Mouse (Mus musculus) neural tube, embryonic 15.5 days (tissue): Measurements from ENCODE around the gene Kncn. TPM values are rescaled to one million over a fixed set of nuclear protein-coding genes. Genes with fewer than 3 reads are reported as not detected.

Experiments
- ATAC-seq: fragments of 200-750 bp; cut with Nextera tagmentation; 2 replicates; pipeline ENCODE4 v1.8.0; 2017; ENCODE audit warnings: mild to moderate bottlenecking, moderate TSS enrichment, moderate library complexity; ENCODE audit not compliant: low FRiP score
- H3K27ac ChIP-seq: fragments of 300-500 bp; sonication (generic); replicated peaks from 2 replicates; pipeline ENCODE4 v1.5.1; 2015; ENCODE audit warnings: mild to moderate bottlenecking, inconsistent platforms
- H3K27me3 ChIP-seq: fragments of 300-500 bp; sonication (generic); replicated peaks from 2 replicates; pipeline ENCODE4 v1.6.1; 2015; ENCODE audit warnings: inconsistent platforms
- H3K36me3 ChIP-seq: fragments of 300-500 bp; sonication (generic); 2 replicates; pipeline ENCODE4 v1.6.1; 2015; ENCODE audit warnings: inconsistent platforms
- H3K4me1 ChIP-seq: fragments of 300-500 bp; sonication (generic); 2 replicates; pipeline ENCODE4 v1.6.1; 2015; ENCODE audit warnings: inconsistent platforms
- H3K4me2 ChIP-seq: fragments of 300-500 bp; sonication (generic); 2 replicates; pipeline ENCODE4 v1.6.1; 2015; ENCODE audit warnings: inconsistent platforms, mild to moderate bottlenecking, moderate library complexity
- H3K4me3 ChIP-seq: fragments of 300-500 bp; sonication (generic); replicated peaks from 2 replicates; pipeline ENCODE4 v1.5.1; 2015; ENCODE audit warnings: mild to moderate bottlenecking, inconsistent platforms
- H3K9ac ChIP-seq: fragments of 300-500 bp; sonication (generic); replicated peaks from 2 replicates; pipeline ENCODE4 v1.6.1; 2015; ENCODE audit warnings: mild to moderate bottlenecking, inconsistent platforms
- H3K9me3 ChIP-seq: fragments of 300-500 bp; sonication (generic); replicated peaks from 2 replicates; pipeline ENCODE4 v1.6.1; 2016; ENCODE audit warnings: inconsistent platforms
- WGBS: fragments of 180-500 bp; shearing (Covaris S2); methylation state at CpG from one replicate; pipeline ENCODE4 v1.1.7; 2015; ENCODE audit warnings: mixed read lengths; 5-methylcytosine and 5-hydroxymethylcytosine counted together
- polyA plus RNA-seq: library from polyadenylated mRNA; unstranded; fragments of >200 nt; fragmentation: Nextera tagmentation; extraction: Ambion mirVana; gene quantifications from 2 replicates; pipeline ENCODE4 v1.2.1, GENCODE M21; 2015

Gene Kncn
- polyA plus RNA-seq, 1 experiment from 2014 or later: 0.12 TPM

- H3K27me3 ChIP-seq: no peaks in the 10 kb centered on the region; the same call in 1 of the 2 replicates
- H3K9ac ChIP-seq: no peak overlapping the region
- no peak for ATAC-seq
- no peak overlapping the region for H3K4me3 ChIP-seq
- peaks cover 33% of the 10 kb centered on the region for H3K4me1 ChIP-seq
- peaks cover 11% of the 10 kb centered on the region; the same call in 1 of the 2 replicates for H3K36me3 ChIP-seq
- no peak overlapping the region for H3K4me2 ChIP-seq
- WGBS: 40% methylated on average over 9 of the region's 9 CpGs
- no peak overlapping the region; the same call in 1 of the 2 replicates for H3K27ac ChIP-seq
- H3K9me3 ChIP-seq: no peaks in the 10 kb centered on the region
Observed at GRCm38 (mm10) chr4:115878828-115879227, 5.4 kb upstream of the Kncn start.

GRCm38 (mm10) chr4:115881183-115881582 is 3.0 kb upstream of the Kncn start:
- ATAC-seq: no peak
- Histone ChIP-seq H3K4me2 (no peak overlapping the region), H3K4me1 (peaks cover 42% of the 10 kb centered on the region), H3K27ac (no peak overlapping the region), H3K36me3 (no peaks in the 10 kb centered on the region), H3K9me3 (no peaks in the 10 kb centered on the region), H3K9ac (no peak overlapping the region), H3K27me3 (no peaks in the 10 kb centered on the region; the same call in 1 of the 2 replicates), H3K4me3 (no peak overlapping the region)
- WGBS: 0% methylated on average over 1 of the region's 1 CpGs

- 65% methylated on average over 4 of the region's 4 CpGs for WGBS
- no peak overlapping the region for H3K4me2 ChIP-seq
- H3K27me3 ChIP-seq: no peaks in the 10 kb centered on the region; the same call in 1 of the 2 replicates
- H3K4me1 ChIP-seq: peaks cover 43% of the 10 kb centered on the region
- no peaks in the 10 kb centered on the region for H3K36me3 ChIP-seq
- H3K9ac ChIP-seq: no peak overlapping the region
- no peak overlapping the region for H3K27ac ChIP-seq
- H3K4me3 ChIP-seq: no peak overlapping the region
- no peak for ATAC-seq
- no peaks in the 10 kb centered on the region for H3K9me3 ChIP-seq
Observed at GRCm38 (mm10) chr4:115882195-115882594, 2.0 kb upstream of the Kncn start.

- Histone ChIP-seq H3K4me1 (peaks cover 33% of the 10 kb centered on the region), H3K27ac (no peak overlapping the region)
- WGBS: 83% methylated on average over 3 of the region's 3 CpGs
Observed at GRCm38 (mm10) chr4:115885846-115886245, 1.6 kb downstream of the Kncn start.

GRCm38 (mm10) chr4:115886875-115887274 is 2.7 kb downstream of the Kncn start:
- Histone ChIP-seq H3K27me3 (peaks cover 30% of the 10 kb centered on the region), H3K4me2 (no peak overlapping the region), H3K27ac (no peak overlapping the region), H3K9ac (no peak overlapping the region), H3K4me1 (peaks cover 23% of the 10 kb centered on the region), H3K36me3 (no peaks in the 10 kb centered on the region), H3K9me3 (no peaks in the 10 kb centered on the region), H3K4me3 (no peak overlapping the region)
- no peak for ATAC-seq
- WGBS: 71% methylated on average over 1 of the region's 1 CpGs

More at GRCm38 (mm10) chr4:115885846-115886245, 1.6 kb downstream of the Kncn start:
- Histone ChIP-seq H3K9me3 (no peaks in the 10 kb centered on the region), H3K4me3 (no peak overlapping the region), H3K4me2 (no peak overlapping the region), H3K27me3 (peaks cover 20% of the 10 kb centered on the region), H3K9ac (no peak overlapping the region), H3K36me3 (no peaks in the 10 kb centered on the region)
- ATAC-seq: peak; percentile 83

- H3K27me3 ChIP-seq: peaks cover 44% of the 10 kb centered on the region
- peak overlapping the region; percentile 40; the same call in 1 of the 2 replicates for H3K9ac ChIP-seq
- no peaks in the 10 kb centered on the region for H3K9me3 ChIP-seq
- peaks cover 18% of the 10 kb centered on the region for H3K4me1 ChIP-seq
- H3K4me3 ChIP-seq: peak overlapping the region; percentile 33
- no peaks in the 10 kb centered on the region for H3K36me3 ChIP-seq
- WGBS: 9% methylated on average over 6 of the region's 6 CpGs
- H3K4me2 ChIP-seq: peak overlapping the region; percentile 66
- no peak overlapping the region for H3K27ac ChIP-seq
- no peak for ATAC-seq
Observed at GRCm38 (mm10) chr4:115890066-115890465, 5.9 kb downstream of the Kncn start.

- no peak for ATAC-seq
- H3K36me3 ChIP-seq: no peaks in the 10 kb centered on the region
- H3K4me2 ChIP-seq: peak within 1 kb of the TSS; percentile 66
- under 1% methylated on average over 31 of the region's 31 CpGs for WGBS
- no peaks in the 10 kb centered on the region for H3K9me3 ChIP-seq
- H3K4me3 ChIP-seq: peak within 1 kb of the TSS; percentile 33
- no peak within 1 kb of the TSS for H3K27ac ChIP-seq
- H3K9ac ChIP-seq: peak within 1 kb of the TSS; percentile 40; the same call in 1 of the 2 replicates
- H3K27me3 ChIP-seq: peaks cover 46% of the 10 kb centered on the region
- peaks cover 14% of the 10 kb centered on the region for H3K4me1 ChIP-seq
Observed at GRCm38 (mm10) chr4:115890553-115890952, 6.4 kb downstream of the Kncn start, which contains the start of gene 6430628N08Rik. Gene 6430628N08Rik (plus strand): TSS chr4:115890665.

GRCm38 (mm10) chr4:115894281-115894680 is 10.1 kb downstream of the Kncn start:
- H3K27me3 ChIP-seq: peaks cover 78% of the 10 kb centered on the region
- WGBS: 8% methylated on average over 3 of the region's 3 CpGs
- no peak overlapping the region for H3K27ac ChIP-seq
- H3K4me3 ChIP-seq: no peak overlapping the region
- no peak overlapping the region for H3K9ac ChIP-seq
- no peaks in the 10 kb centered on the region for H3K9me3 ChIP-seq
- H3K36me3 ChIP-seq: no peaks in the 10 kb centered on the region
- H3K4me2 ChIP-seq: no peak overlapping the region
- ATAC-seq: no peak
- H3K4me1 ChIP-seq: peaks cover 17% of the 10 kb centered on the region

- ATAC-seq: peak; percentile 62
- Histone ChIP-seq H3K4me2 (peak overlapping the region; percentile 89), H3K27me3 (peaks cover 77% of the 10 kb centered on the region), H3K4me3 (peak overlapping the region; percentile 41), H3K4me1 (peaks cover 9% of the 10 kb centered on the region), H3K27ac (no peak overlapping the region), H3K9ac (peak overlapping the region; percentile 34), H3K9me3 (no peaks in the 10 kb centered on the region), H3K36me3 (no peaks in the 10 kb centered on the region)
- WGBS: under 1% methylated on average over 56 of the region's 56 CpGs
Observed at GRCm38 (mm10) chr4:115897901-115898631, 13.9 kb downstream of the Kncn start.

GRCm38 (mm10) chr4:115902816-115903215 is 18.6 kb downstream of the Kncn start:
- no peak overlapping the region for H3K9ac ChIP-seq
- peaks cover 13% of the 10 kb centered on the region for H3K4me1 ChIP-seq
- H3K36me3 ChIP-seq: no peaks in the 10 kb centered on the region
- no peak for ATAC-seq
- no peak overlapping the region for H3K4me3 ChIP-seq
- H3K27ac ChIP-seq: no peak overlapping the region
- 17% methylated on average over 5 of the region's 5 CpGs for WGBS
- no peak overlapping the region for H3K4me2 ChIP-seq
- peaks cover 88% of the 10 kb centered on the region for H3K27me3 ChIP-seq
- no peaks in the 10 kb centered on the region for H3K9me3 ChIP-seq

GRCm38 (mm10) chr4:115904375-115904774 is 20.2 kb downstream of the Kncn start:
- H3K9me3 ChIP-seq: no peaks in the 10 kb centered on the region
- H3K4me1 ChIP-seq: peaks cover 7% of the 10 kb centered on the region
- peak; percentile 56 for ATAC-seq
- no peak overlapping the region for H3K9ac ChIP-seq
- peaks cover 87% of the 10 kb centered on the region for H3K27me3 ChIP-seq
- no peak overlapping the region for H3K27ac ChIP-seq
- 7% methylated on average over 12 of the region's 12 CpGs for WGBS
- H3K4me2 ChIP-seq: no peak overlapping the region
- no peak overlapping the region for H3K4me3 ChIP-seq
- no peaks in the 10 kb centered on the region for H3K36me3 ChIP-seq

GRCm38 (mm10) chr4:115905701-115906100 is 21.5 kb downstream of the Kncn start:
- peaks cover 7% of the 10 kb centered on the region for H3K4me1 ChIP-seq
- no peaks in the 10 kb centered on the region for H3K36me3 ChIP-seq
- H3K27ac ChIP-seq: no peak overlapping the region
- WGBS: 4% methylated on average over 7 of the region's 7 CpGs
- H3K4me2 ChIP-seq: no peak overlapping the region
- no peak overlapping the region for H3K9ac ChIP-seq
- ATAC-seq: no peak
- no peaks in the 10 kb centered on the region for H3K9me3 ChIP-seq
- H3K27me3 ChIP-seq: peaks cover 84% of the 10 kb centered on the region
- H3K4me3 ChIP-seq: no peak overlapping the region
